Mouse (Mus musculus) kidney, adult 2 months (tissue): ENCODE data around the gene Enpp4.

ENCODE experiments used
- CTCF ChIP-seq: fragments of 200-500 bp; conservative IDR thresholded peaks from 2 replicates; pipeline ENCODE4 v1.5.1; 2011; ENCODE audit warnings: low read depth, mild to moderate bottlenecking, control low read depth, low read length, moderate library complexity, mixed read lengths; ENCODE audit not compliant: insufficient read depth, insufficient read length
- POLR2A ChIP-seq: fragments of 200-500 bp; IDR thresholded peaks from one replicate; pipeline ENCODE4 v1.6.1; 2011; ENCODE audit warnings: low read depth, low read length, control low read depth

DNA sequence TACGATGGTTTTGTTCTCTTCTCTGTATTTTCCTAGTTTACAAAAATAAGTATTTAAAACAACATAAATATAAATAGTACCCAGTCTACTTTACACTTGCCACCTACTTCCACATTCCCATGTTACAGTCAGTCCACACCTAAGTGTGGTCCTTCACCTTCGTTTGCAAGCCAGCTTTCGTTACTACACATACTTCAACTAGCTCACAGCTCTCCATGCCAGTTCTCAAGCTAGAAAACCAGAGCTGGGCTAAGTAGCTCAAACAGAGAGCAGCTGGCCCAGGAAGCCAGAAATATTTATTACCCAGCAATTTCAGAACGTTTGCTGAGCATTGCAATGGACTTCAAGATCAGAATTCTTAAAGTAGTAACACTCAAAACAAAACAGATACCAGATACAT is 5.1 kb downstream of the Enpp4 start:
- TF ChIP-seq POLR2A = no peak
- no peak for TF ChIP-seq CTCF
